Mouse (Mus musculus) ovary, adult 18-20 months (tissue): Measurements from ENCODE around the gene Atp2c2.
A peak's percentile ranks its signal among the peaks of the same experiment; 100 is the strongest.

ENCODE experiments used
- DNase-seq: peaks from one replicate; pipeline ENCODE4 v3.0.0; 2022; ENCODE audit warnings: low spot score, mixed read lengths

Atp2c2 gene

GRCm38 (mm10) chr8:119699549-119700134 is at the start of gene Atp2c2:
Gene Atp2c2 (plus strand): TSS chr8:119700009.
- no peak for DNase-seq

GRCm38 (mm10) chr8:119651324-119651723 is 48.5 kb upstream of the Atp2c2 start:
- DNase-seq = peak; percentile 62

- no peak for DNase-seq
Measured at GRCm38 (mm10) chr8:119656709-119657464, 42.9 kb upstream of the Atp2c2 start.

GRCm38 (mm10) chr8:119661081-119661480 is 38.7 kb upstream of the Atp2c2 start:
- DNase-seq = peak; percentile 70

- DNase-seq = no peak
Measured at GRCm38 (mm10) chr8:119661892-119662291, 37.9 kb upstream of the Atp2c2 start.

GRCm38 (mm10) chr8:119663440-119663839 is 36.4 kb upstream of the Atp2c2 start:
- DNase-seq = no peak

GRCm38 (mm10) chr8:119665270-119665669 is 34.5 kb upstream of the Atp2c2 start:
- DNase-seq = no peak

- no peak for DNase-seq
Measured at GRCm38 (mm10) chr8:119666219-119666951, 33.4 kb upstream of the Atp2c2 start, which contains the start of gene Wfdc1. Gene Wfdc1 (plus strand): TSS chr8:119666365.

- no peak for DNase-seq
Measured at GRCm38 (mm10) chr8:119668447-119668846, 31.4 kb upstream of the Atp2c2 start.

- no peak for DNase-seq
Measured at GRCm38 (mm10) chr8:119669284-119669683, 30.5 kb upstream of the Atp2c2 start.

GRCm38 (mm10) chr8:119670419-119671091 is 29.3 kb upstream of the Atp2c2 start:
- DNase-seq = no peak

GRCm38 (mm10) chr8:119673976-119674555 is 25.7 kb upstream of the Atp2c2 start:
- no peak for DNase-seq

- DNase-seq = no peak
Measured at GRCm38 (mm10) chr8:119675457-119675856, 24.4 kb upstream of the Atp2c2 start.

GRCm38 (mm10) chr8:119676389-119676788 is 23.4 kb upstream of the Atp2c2 start:
- peak; percentile 82 for DNase-seq

- DNase-seq = no peak
Measured at GRCm38 (mm10) chr8:119678138-119678843, 21.5 kb upstream of the Atp2c2 start.

GRCm38 (mm10) chr8:119679184-119679583 is 20.6 kb upstream of the Atp2c2 start:
- DNase-seq = no peak

GRCm38 (mm10) chr8:119690602-119691001 is 9.2 kb upstream of the Atp2c2 start:
- no peak for DNase-seq

GRCm38 (mm10) chr8:119691989-119692388 is 7.8 kb upstream of the Atp2c2 start:
- DNase-seq = no peak

GRCm38 (mm10) chr8:119694696-119695095 is 5.1 kb upstream of the Atp2c2 start:
- no peak for DNase-seq

GRCm38 (mm10) chr8:119697163-119697562 is 2.6 kb upstream of the Atp2c2 start:
- no peak for DNase-seq

- no peak for DNase-seq
Measured at GRCm38 (mm10) chr8:119698960-119699359, 849 bp upstream of the Atp2c2 start.
